Mouse (Mus musculus): Measurements from ENCODE around the gene Smarcd1.

DNA sequence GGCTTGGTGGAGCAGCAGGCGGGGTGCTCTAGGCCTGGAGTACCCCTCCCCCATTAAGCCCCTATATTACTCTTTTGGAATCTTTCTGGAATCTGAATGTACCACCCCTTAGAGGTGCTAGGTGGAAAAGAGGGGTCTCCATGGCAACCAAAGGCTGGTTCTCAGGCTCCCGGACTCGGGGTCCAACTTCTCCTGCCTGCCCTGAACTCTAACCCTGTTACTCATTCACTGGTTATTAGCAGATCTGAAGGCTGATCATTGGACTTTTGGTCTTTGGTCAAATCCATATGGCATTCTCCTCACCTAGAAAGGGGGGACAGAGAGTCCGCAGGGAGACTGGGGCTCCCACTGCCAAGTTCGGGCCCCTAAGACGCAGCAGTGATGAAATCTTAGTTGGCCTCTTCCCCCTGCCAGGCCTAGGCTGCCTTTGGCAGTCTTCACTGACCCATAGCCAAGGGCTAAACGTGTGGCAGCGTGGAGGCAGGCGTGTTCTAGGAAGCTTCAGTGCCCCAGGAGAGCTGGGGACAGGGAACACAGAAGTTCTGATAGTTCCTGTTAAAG lies 16.6 kb downstream of the Smarcd1 start:
- TF ChIP-seq CTCF (IDR thresholded peaks at IDR 0.05; ENCODE audit: low read depth, low read length) (no peak), POLR2A (IDR thresholded peaks at IDR 0.05; ENCODE audit: extremely low read depth, insufficient read depth, low read length) (no peak)
